Mouse (Mus musculus) lung, embryonic 15.5 days (tissue): Measurements from ENCODE around the gene Zfp239. TPM values are rescaled to one million over a fixed set of nuclear protein-coding genes. Genes with fewer than 3 reads are reported as not detected.
A peak's percentile ranks its signal among the peaks of the same experiment; 100 is the strongest.
"Not testable (repeated sequence)": the region's sequence is repeated elsewhere in the genome, so short reads cannot be mapped to it uniquely, and the experiment has no call there.

Experiments
- ATAC-seq: fragments of 200-750 bp; cut with Nextera tagmentation; 2 replicates; pipeline ENCODE4 v1.8.0; 2017; ENCODE audit warnings: moderate number of reproducible peaks, borderline replicate concordance; ENCODE audit not compliant: low FRiP score, low TSS enrichment; ENCODE audit errors: extremely low read depth
- H3K27ac ChIP-seq: fragments of 300-500 bp; sonication (generic); 2 replicates; pipeline ENCODE4 v1.5.1; 2015; ENCODE audit warnings: moderate library complexity, mild to moderate bottlenecking, inconsistent platforms
- H3K27me3 ChIP-seq: fragments of 300-500 bp; sonication (generic); 2 replicates; pipeline ENCODE4 v1.6.1; 2015; ENCODE audit warnings: inconsistent platforms
- H3K36me3 ChIP-seq: fragments of 300-500 bp; sonication (generic); 2 replicates; pipeline ENCODE4 v1.6.1; 2015; ENCODE audit warnings: inconsistent platforms
- H3K4me1 ChIP-seq: fragments of 300-500 bp; sonication (generic); 2 replicates; pipeline ENCODE4 v1.6.1; 2015; ENCODE audit warnings: inconsistent platforms
- H3K4me2 ChIP-seq: fragments of 300-500 bp; sonication (generic); 2 replicates; pipeline ENCODE4 v1.6.1; 2015; ENCODE audit warnings: inconsistent platforms, mild to moderate bottlenecking, moderate library complexity
- H3K4me3 ChIP-seq: fragments of 300-500 bp; sonication (generic); 2 replicates; pipeline ENCODE4 v1.5.1; 2015; ENCODE audit warnings: mild to moderate bottlenecking, inconsistent platforms
- H3K9ac ChIP-seq: fragments of 300-500 bp; sonication (generic); 2 replicates; pipeline ENCODE4 v1.6.1; 2015; ENCODE audit warnings: inconsistent platforms
- H3K9me3 ChIP-seq: fragments of 300-500 bp; sonication (generic); 2 replicates; pipeline ENCODE4 v1.6.1; 2016; ENCODE audit warnings: inconsistent platforms
- whole genome bisulfite sequencing: fragments of 180-500 bp; shearing (Covaris S2); methylation state at CpG from one replicate; pipeline ENCODE4 v1.1.7; 2015; 5-methylcytosine and 5-hydroxymethylcytosine counted together
- polyA plus RNA-seq: library from polyadenylated mRNA; unstranded; fragments of >200 nt; fragmentation: Nextera tagmentation; extraction: Ambion mirVana; gene quantifications from 2 replicates; pipeline ENCODE4 v1.2.1, GENCODE M21; 2015

Zfp239 gene
- polyA plus RNA-seq, 1 experiment from 2014 or later, result 7.6 TPM

GRCm38 (mm10) chr6:117851747-117852146, 10.2 kb upstream of the Zfp239 start:
- no peak for ATAC-seq
- H3K9me3 ChIP-seq, result no peaks in the 10 kb centered on the region
- no peaks in the 10 kb centered on the region for H3K4me1 ChIP-seq
- H3K36me3 ChIP-seq, result peaks cover 27% of the 10 kb centered on the region
- H3K4me3 ChIP-seq, result no peak overlapping the region
- no peak overlapping the region for H3K4me2 ChIP-seq
- H3K9ac ChIP-seq, result no peak overlapping the region
- H3K27ac ChIP-seq, result no peak overlapping the region
- WGBS, result 55% methylated on average over 2 of the region's 2 CpGs
- H3K27me3 ChIP-seq, result no peaks in the 10 kb centered on the region

GRCm38 (mm10) chr6:117857990-117858389, 3.9 kb upstream of the Zfp239 start:
- no peak for ATAC-seq
- H3K9me3 ChIP-seq, result no peaks in the 10 kb centered on the region
- no peaks in the 10 kb centered on the region for H3K27me3 ChIP-seq
- H3K4me2 ChIP-seq, result no peak overlapping the region
- peaks cover under 1% of the 10 kb centered on the region; the same call in 1 of the 2 replicates for H3K4me1 ChIP-seq
- no peak overlapping the region for H3K27ac ChIP-seq
- no peaks in the 10 kb centered on the region for H3K36me3 ChIP-seq
- WGBS, result 72% methylated on average over 1 of the region's 1 CpGs
- H3K4me3 ChIP-seq, result no peak overlapping the region
- H3K9ac ChIP-seq, result no peak overlapping the region

GRCm38 (mm10) chr6:117862465-117862864, 565 bp downstream of the Zfp239 start:
- Histone ChIP-seq H3K36me3 (no peaks in the 10 kb centered on the region), H3K27ac (no peak overlapping the region), H3K4me1 (peaks cover 9% of the 10 kb centered on the region; the same call in 1 of the 2 replicates), H3K9me3 (no peaks in the 10 kb centered on the region), H3K27me3 (no peaks in the 10 kb centered on the region), H3K9ac (no peak overlapping the region), H3K4me2 (peak overlapping the region; percentile 98), H3K4me3 (peak overlapping the region; percentile 80; the same call in 1 of the 2 replicates)
- 74% methylated on average over 8 of the region's 8 CpGs for WGBS
- ATAC-seq, result no peak

- Histone ChIP-seq H3K9ac (peak overlapping the region; percentile 64), H3K4me2 (peak overlapping the region; percentile 98), H3K27ac (no peak overlapping the region), H3K4me1 (peaks cover 9% of the 10 kb centered on the region; the same call in 1 of the 2 replicates), H3K36me3 (no peaks in the 10 kb centered on the region), H3K9me3 (no peaks in the 10 kb centered on the region), H3K27me3 (no peaks in the 10 kb centered on the region), H3K4me3 (peak overlapping the region; percentile 80)
- 1% methylated on average over 26 of the region's 26 CpGs for WGBS
- peak; percentile 81; the same call in 1 of the 2 replicates for ATAC-seq
These were observed 1.2 kb downstream of the Zfp239 start for GRCm38 (mm10) chr6:117862899-117863620.

GRCm38 (mm10) chr6:117863751-117864150, 1.9 kb downstream of the Zfp239 start:
- no peak for ATAC-seq
- H3K36me3 ChIP-seq, result no peaks in the 10 kb centered on the region
- WGBS, result 92% methylated on average over 8 of the region's 8 CpGs
- H3K9me3 ChIP-seq, result no peaks in the 10 kb centered on the region
- H3K9ac ChIP-seq, result peak overlapping the region; percentile 64; the same call in 1 of the 2 replicates
- peak overlapping the region; percentile 98 for H3K4me2 ChIP-seq
- peak overlapping the region; percentile 80 for H3K4me3 ChIP-seq
- peaks cover 9% of the 10 kb centered on the region; the same call in 1 of the 2 replicates for H3K4me1 ChIP-seq
- no peaks in the 10 kb centered on the region for H3K27me3 ChIP-seq
- H3K27ac ChIP-seq, result no peak overlapping the region

- 87% methylated on average over 8 of the region's 8 CpGs for WGBS
These were observed 6.3 kb downstream of the Zfp239 start for GRCm38 (mm10) chr6:117868187-117868586.

GRCm38 (mm10) chr6:117871034-117871433, 9.1 kb downstream of the Zfp239 start:
- Histone ChIP-seq H3K9ac (no peak overlapping the region), H3K4me2 (no peak overlapping the region), H3K27me3 (no peaks in the 10 kb centered on the region), H3K27ac (no peak overlapping the region), H3K4me3 (no peak overlapping the region), H3K4me1 (no peaks in the 10 kb centered on the region), H3K36me3 (no peaks in the 10 kb centered on the region), H3K9me3 (no peaks in the 10 kb centered on the region)
- no peak for ATAC-seq
- 65% methylated on average over 14 of the region's 14 CpGs for WGBS

More at GRCm38 (mm10) chr6:117868187-117868586, 6.3 kb downstream of the Zfp239 start:
- Histone ChIP-seq H3K36me3 (no peaks in the 10 kb centered on the region), H3K9ac (no peak overlapping the region), H3K4me3 (no peak overlapping the region), H3K27ac (no peak overlapping the region), H3K9me3 (no peaks in the 10 kb centered on the region), H3K4me1 (peaks cover 6% of the 10 kb centered on the region; the same call in 1 of the 2 replicates), H3K4me2 (no peak overlapping the region), H3K27me3 (no peaks in the 10 kb centered on the region)
- ATAC-seq, result no peak

- H3K9me3 ChIP-seq, H3K27ac ChIP-seq, H3K4me1 ChIP-seq, H3K27me3 ChIP-seq, H3K4me2 ChIP-seq, H3K4me3 ChIP-seq, ATAC-seq, H3K36me3 ChIP-seq, H3K9ac ChIP-seq: not testable (repeated sequence)
- WGBS, result 87% methylated on average over 7 of the region's 7 CpGs
These were observed 11.6 kb downstream of the Zfp239 start for GRCm38 (mm10) chr6:117873450-117873849.

- H3K4me1 ChIP-seq, result 0 out of 2 replicates have a peak, but pooled peaks cover 4% of the 10 kb centered on the region
- H3K27me3 ChIP-seq, result no peaks in the 10 kb centered on the region
- H3K36me3 ChIP-seq, result no peaks in the 10 kb centered on the region
- no peak overlapping the region for H3K4me2 ChIP-seq
- H3K27ac ChIP-seq, result no peak overlapping the region
- H3K9me3 ChIP-seq, result no peaks in the 10 kb centered on the region
- WGBS, result 70% methylated on average over 3 of the region's 3 CpGs
- no peak for ATAC-seq
- no peak overlapping the region for H3K4me3 ChIP-seq
- H3K9ac ChIP-seq, result no peak overlapping the region
These were observed 12.9 kb downstream of the Zfp239 start for GRCm38 (mm10) chr6:117874621-117875281.

GRCm38 (mm10) chr6:117878700-117879407, 17.0 kb downstream of the Zfp239 start:
- peak overlapping the region; percentile 71 for H3K4me2 ChIP-seq
- peak overlapping the region; percentile 58 for H3K9ac ChIP-seq
- no peaks in the 10 kb centered on the region for H3K9me3 ChIP-seq
- peak overlapping the region; percentile 100 for H3K27ac ChIP-seq
- ATAC-seq, result peak; percentile 87; the same call in 1 of the 2 replicates
- peaks cover 9% of the 10 kb centered on the region for H3K4me1 ChIP-seq
- WGBS, result 10% methylated on average over 26 of the region's 26 CpGs
- no peaks in the 10 kb centered on the region for H3K36me3 ChIP-seq
- peak overlapping the region; percentile 51 for H3K4me3 ChIP-seq
- H3K27me3 ChIP-seq, result no peaks in the 10 kb centered on the region

GRCm38 (mm10) chr6:117879408-117880115, 17.7 kb downstream of the Zfp239 start:
- Histone ChIP-seq H3K36me3 (no peaks in the 10 kb centered on the region), H3K9me3 (no peaks in the 10 kb centered on the region), H3K9ac (peak overlapping the region; percentile 58), H3K4me2 (peak overlapping the region; percentile 71), H3K27ac (peak overlapping the region; percentile 100), H3K4me1 (peaks cover 9% of the 10 kb centered on the region), H3K27me3 (no peaks in the 10 kb centered on the region), H3K4me3 (peak overlapping the region; percentile 51)
- ATAC-seq, result peak; percentile 95
- under 1% methylated on average over 67 of the region's 67 CpGs for WGBS
